Mouse (Mus musculus) forebrain, postnatal 0 days (tissue): ENCODE measurements around the gene Dgki. TPM values are rescaled to one million over a fixed set of nuclear protein-coding genes. Genes with fewer than 3 reads are reported as not detected.

ENCODE experiments used
- ATAC-seq: fragments of 200-750 bp; cut with Nextera tagmentation; 2 replicates; pipeline ENCODE4 v1.8.0; 2017; ENCODE audit warnings: mild to moderate bottlenecking, moderate library complexity
- DNase-seq: peaks from one replicate; pipeline ENCODE4 v3.0.0-alpha.2; 2015
- H3K27ac ChIP-seq: fragments of 300-500 bp; sonication (generic); 2 replicates; pipeline ENCODE4 v1.5.1; 2014; ENCODE audit warnings: low read depth, mild to moderate bottlenecking, antibody characterized with exemption, low read length, moderate library complexity, mixed read lengths
- H3K27me3 ChIP-seq: fragments of 300-500 bp; sonication (generic); 2 replicates; pipeline ENCODE4 v1.6.1; 2014; ENCODE audit warnings: mild to moderate bottlenecking, low read length, mixed read lengths; ENCODE audit not compliant: insufficient read depth
- H3K36me3 ChIP-seq: fragments of 300-500 bp; sonication (generic); 2 replicates; pipeline ENCODE4 v1.6.1; 2014; ENCODE audit warnings: mild to moderate bottlenecking, moderate library complexity; ENCODE audit not compliant: insufficient read depth
- H3K4me1 ChIP-seq: fragments of 300-500 bp; sonication (generic); 2 replicates; pipeline ENCODE4 v1.6.1; 2014; ENCODE audit warnings: antibody characterized with exemption; ENCODE audit not compliant: insufficient read depth
- H3K4me2 ChIP-seq: fragments of 300-500 bp; sonication (generic); 2 replicates; pipeline ENCODE4 v1.6.1; 2014; ENCODE audit warnings: low read depth, mild to moderate bottlenecking, moderate library complexity
- H3K4me3 ChIP-seq: fragments of 300-500 bp; sonication (generic); 2 replicates; pipeline ENCODE4 v1.5.1; 2014; ENCODE audit warnings: low read depth, low read length, mixed read lengths
- H3K9ac ChIP-seq: fragments of 300-500 bp; sonication (generic); 2 replicates; pipeline ENCODE4 v1.6.1; 2014; ENCODE audit warnings: mild to moderate bottlenecking
- H3K9me3 ChIP-seq: fragments of 300-500 bp; sonication (generic); 2 replicates; pipeline ENCODE4 v1.6.1; 2016; ENCODE audit warnings: low read length
- CTCF ChIP-seq: sonication (generic); IDR thresholded peaks from 2 replicates; pipeline ENCODE4 v1.5.1; 2016; ENCODE audit warnings: antibody characterized with exemption, control low read depth, low read depth
- WGBS: fragments of 180-500 bp; shearing (Covaris S2); extraction: QIAGEN DNeasy Blood & Tissue Kit; methylation state at CpG from one replicate; pipeline ENCODE4 v1.1.7; 2014; 5-methylcytosine and 5-hydroxymethylcytosine counted together
- polyA plus RNA-seq: library from polyadenylated mRNA; unstranded; fragments of >200 nt; fragmentation: Nextera tagmentation; extraction: Ambion mirVana; gene quantifications from 2 replicates; pipeline ENCODE4 v1.2.1, GENCODE M21; 2015
- total RNA-seq: library from RNA; depleted of rRNA; stranded (reverse); fragments of >200 nt; gene quantifications from 2 replicates; pipeline ENCODE4 v1.2.3, GENCODE M21; 2014

Gene Dgki
- total and polyA plus RNA-seq, 2 experiments from 2014 or later = 5.5 to 34.0 TPM

- Histone ChIP-seq H3K27ac (no peak overlapping the region), H3K9ac (no peak overlapping the region), H3K4me2 (no peak overlapping the region), H3K9me3 (no peaks in the 10 kb centered on the region), H3K27me3 (no peaks in the 10 kb centered on the region), H3K4me3 (no peak overlapping the region), H3K4me1 (no peaks in the 10 kb centered on the region), H3K36me3 (no peaks in the 10 kb centered on the region)
- DNase-seq = no peak
- WGBS = 78% methylated on average over 9 of the region's 9 CpGs
- ATAC-seq = no peak
- no peak for TF ChIP-seq CTCF
Measured at GRCm38 (mm10) chr6:36830371-36830925, 469.5 kb downstream of the Dgki start.

GRCm38 (mm10) chr6:36819784-36820050 lies 480.3 kb downstream of the Dgki start:
- no peak overlapping the region for H3K9ac ChIP-seq
- H3K27ac ChIP-seq = peak overlapping the region; percentile 16
- H3K4me2 ChIP-seq = no peak overlapping the region
- H3K36me3 ChIP-seq = no peaks in the 10 kb centered on the region
- no peak overlapping the region for H3K4me3 ChIP-seq
- no peaks in the 10 kb centered on the region for H3K4me1 ChIP-seq
- TF ChIP-seq CTCF = no peak
- H3K27me3 ChIP-seq = no peaks in the 10 kb centered on the region
- H3K9me3 ChIP-seq = no peaks in the 10 kb centered on the region
- ATAC-seq (no peak), DNase-seq (no peak)

- Histone ChIP-seq H3K9ac (no peak overlapping the region), H3K27me3 (no peaks in the 10 kb centered on the region), H3K36me3 (no peaks in the 10 kb centered on the region), H3K9me3 (no peaks in the 10 kb centered on the region), H3K27ac (peak overlapping the region; percentile 36), H3K4me3 (no peak overlapping the region), H3K4me2 (no peak overlapping the region), H3K4me1 (no peaks in the 10 kb centered on the region)
- 7% methylated on average over 8 of the region's 8 CpGs for WGBS
- DNase-seq (peak; percentile 89), ATAC-seq (peak; percentile 89)
- no peak for TF ChIP-seq CTCF
Measured at GRCm38 (mm10) chr6:36819019-36819783, 480.8 kb downstream of the Dgki start.

GRCm38 (mm10) chr6:36818281-36819018 lies 481.5 kb downstream of the Dgki start:
- no peak for DNase-seq
- H3K9ac ChIP-seq = no peak overlapping the region
- ATAC-seq = no peak
- TF ChIP-seq CTCF = no peak
- no peaks in the 10 kb centered on the region for H3K9me3 ChIP-seq
- WGBS = 30% methylated on average over 4 of the region's 4 CpGs
- H3K27ac ChIP-seq = 0 out of 2 replicates have a peak overlapping the region, but pooled peaks have one; percentile 36
- no peak overlapping the region for H3K4me3 ChIP-seq
- no peak overlapping the region for H3K4me2 ChIP-seq
- H3K4me1 ChIP-seq = no peaks in the 10 kb centered on the region
- no peaks in the 10 kb centered on the region for H3K36me3 ChIP-seq
- no peaks in the 10 kb centered on the region for H3K27me3 ChIP-seq

GRCm38 (mm10) chr6:36816666-36817065 lies 483.3 kb downstream of the Dgki start:
- no peak for ATAC-seq
- Histone ChIP-seq H3K9ac (no peak overlapping the region), H3K9me3 (no peaks in the 10 kb centered on the region), H3K4me3 (no peak overlapping the region), H3K27me3 (no peaks in the 10 kb centered on the region), H3K4me2 (no peak overlapping the region), H3K36me3 (no peaks in the 10 kb centered on the region), H3K27ac (peak overlapping the region; percentile 35; the same call in 1 of the 2 replicates), H3K4me1 (no peaks in the 10 kb centered on the region)
- 56% methylated on average over 3 of the region's 3 CpGs for WGBS
- TF ChIP-seq CTCF = no peak
- no peak for DNase-seq

GRCm38 (mm10) chr6:36815992-36816391 lies 484.0 kb downstream of the Dgki start:
- WGBS = 53% methylated on average over 2 of the region's 2 CpGs
- no peaks in the 10 kb centered on the region for H3K36me3 ChIP-seq
- DNase-seq (no peak), ATAC-seq (no peak)
- no peak overlapping the region for H3K4me2 ChIP-seq
- peak overlapping the region; percentile 35; the same call in 1 of the 2 replicates for H3K27ac ChIP-seq
- no peak for TF ChIP-seq CTCF
- H3K4me3 ChIP-seq = no peak overlapping the region
- H3K4me1 ChIP-seq = 0 out of 2 replicates have a peak, but pooled peaks cover 1% of the 10 kb centered on the region
- H3K9me3 ChIP-seq = no peaks in the 10 kb centered on the region
- no peak overlapping the region for H3K9ac ChIP-seq
- no peaks in the 10 kb centered on the region for H3K27me3 ChIP-seq
